Mouse (Mus musculus) activated CD4-positive, CD25-positive, alpha-beta regulatory T cell, adult 4 months (primary cell): ENCODE results near the gene Isy1. TPM values are rescaled to one million over a fixed set of nuclear protein-coding genes. Genes with fewer than 3 reads are reported as not detected.

Experiments
- ATAC-seq: one replicate; pipeline ENCODE4 v1.8.0; 2017
- polyA plus RNA-seq, 2 experiments: library from polyadenylated mRNA; unstranded; fragments of 100-300 nt; shearing (Covaris generic); gene quantifications; one replicate each; pipeline ENCODE4 v1.2.1; 2017

Gene Isy1
- polyA plus RNA-seq, 2 experiments from 2014 or later = 82.2 to 102 TPM

- no peak for ATAC-seq
Observed at GRCm38 (mm10) chr6:87849780-87850154, 11.2 kb upstream of the Isy1 start.

GRCm38 (mm10) chr6:87846813-87847212 lies 8.2 kb upstream of the Isy1 start:
- no peak for ATAC-seq

GRCm38 (mm10) chr6:87845031-87845695 lies 6.6 kb upstream of the Isy1 start:
- ATAC-seq = no peak

- no peak for ATAC-seq
Observed at GRCm38 (mm10) chr6:87842254-87842653, 3.7 kb upstream of the Isy1 start.

DNA sequence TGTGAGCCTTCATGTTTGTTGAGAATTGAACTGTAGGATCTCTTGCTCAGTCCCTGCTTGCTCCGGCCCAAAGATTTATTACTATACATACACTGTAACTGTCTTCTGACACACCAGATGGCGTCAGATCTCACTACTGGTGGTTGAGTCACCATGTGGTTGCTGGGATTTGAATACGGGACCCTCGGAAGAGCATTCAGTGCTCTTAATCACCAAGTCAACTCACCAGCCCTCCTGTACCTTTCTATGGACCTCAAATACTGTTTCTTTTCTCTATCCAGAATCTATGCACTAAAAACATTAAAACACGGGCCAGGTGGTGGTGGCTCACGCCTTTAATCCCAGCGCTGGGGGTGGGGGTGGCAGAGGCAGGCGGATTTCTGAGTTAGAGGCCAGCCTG lies 3.0 kb upstream of the Isy1 start:
- no peak for ATAC-seq

- ATAC-seq = no peak
Observed at GRCm38 (mm10) chr6:87839797-87840341, 1.3 kb upstream of the Isy1 start.

- no peak for ATAC-seq
Observed at GRCm38 (mm10) chr6:87835695-87836094, 2.9 kb downstream of the Isy1 start, which contains the start of gene Gm45140. Gene Gm45140, minus strand, starts transcription at chr6:87835795.

GRCm38 (mm10) chr6:87820366-87820765 lies 18.2 kb downstream of the Isy1 start:
- ATAC-seq = no peak

DNA sequence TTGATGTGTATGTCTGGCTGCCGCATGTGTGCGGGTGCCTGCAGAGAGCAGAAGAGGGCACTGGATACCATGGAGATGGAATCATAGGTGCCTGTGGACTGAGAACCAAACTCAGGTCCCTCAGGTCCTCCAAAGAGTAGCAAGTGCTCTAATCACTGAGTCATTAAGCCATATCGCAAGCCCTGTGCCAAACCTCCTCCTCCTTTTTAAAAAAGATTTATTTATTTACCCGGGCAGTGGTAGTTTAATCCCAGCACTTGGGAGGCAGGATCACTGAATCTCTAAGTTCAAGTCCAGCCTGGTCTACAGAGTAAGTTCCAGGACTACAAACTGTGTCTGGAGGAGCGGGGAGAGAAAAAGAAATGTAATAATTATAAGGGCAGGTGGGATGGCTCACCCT lies 24.1 kb downstream of the Isy1 start:
- ATAC-seq = no peak

GRCm38 (mm10) chr6:87812656-87813055 lies 25.9 kb downstream of the Isy1 start:
- no peak for ATAC-seq

DNA sequence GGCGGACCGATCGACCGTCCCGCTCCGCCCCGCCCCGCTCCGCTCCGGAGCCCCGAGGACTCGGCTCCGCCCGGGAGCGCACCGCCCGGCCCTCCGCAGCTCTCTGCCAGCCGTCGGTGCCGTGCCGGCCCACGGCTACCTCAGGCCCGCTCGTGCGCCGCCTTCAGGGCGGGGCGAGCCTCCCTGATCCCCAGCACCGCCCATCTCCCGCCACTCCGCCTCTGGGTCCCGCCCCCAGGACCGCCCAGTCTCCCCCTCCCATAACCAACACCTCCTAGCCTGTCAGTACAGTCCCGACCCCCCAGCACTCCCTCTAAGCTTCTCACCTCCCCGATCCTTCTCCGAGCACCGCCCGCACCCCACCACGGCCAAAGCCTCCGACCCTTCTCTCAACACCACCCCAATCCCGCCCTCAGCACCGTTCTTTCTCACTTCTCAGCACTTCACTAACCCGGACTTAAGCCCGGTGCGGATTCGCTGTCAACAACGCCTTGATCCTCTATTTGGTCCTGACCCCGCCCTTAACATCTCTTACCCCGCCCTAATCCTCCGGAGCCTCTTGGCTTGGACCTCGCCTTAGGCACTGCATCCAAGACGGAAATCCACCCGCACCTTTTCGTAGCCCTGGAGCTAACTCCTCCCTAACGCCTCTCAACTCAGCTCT lies 26.8 kb downstream of the Isy1 start, which contains the start of gene Rab43:
Rab43 (minus strand) TSS at position 490 of the 664 bp plus-strand sequence.
- ATAC-seq = peak; percentile 70

- ATAC-seq = peak; percentile 68
Observed at GRCm38 (mm10) chr6:87810713-87811669, 27.6 kb downstream of the Isy1 start.

GRCm38 (mm10) chr6:87810311-87810710 lies 28.3 kb downstream of the Isy1 start:
- ATAC-seq = no peak

DNA sequence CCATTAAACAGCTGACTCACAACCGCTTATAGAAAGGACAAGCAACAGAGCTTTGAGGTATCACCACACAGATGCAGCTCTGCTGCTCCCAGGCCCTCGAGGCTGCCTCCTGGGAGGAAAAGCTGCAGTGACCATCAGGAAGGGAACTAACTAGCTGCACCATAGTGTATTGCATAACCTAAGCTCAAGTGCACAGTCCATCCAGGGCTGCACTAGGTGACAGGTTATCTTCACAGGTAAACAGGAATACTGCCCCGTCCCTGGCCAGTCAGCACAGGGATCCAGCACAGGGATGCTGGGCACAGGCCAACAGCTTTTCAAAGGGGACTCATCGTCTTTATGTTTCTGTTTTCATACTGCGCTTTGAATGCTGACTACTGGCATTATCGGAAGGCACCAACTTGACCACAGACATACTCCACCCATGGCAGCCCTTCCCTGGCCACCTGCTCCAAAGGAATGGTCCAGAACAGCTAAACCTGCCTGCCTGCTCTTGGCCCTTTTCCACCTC lies 28.9 kb downstream of the Isy1 start:
- ATAC-seq = no peak

DNA sequence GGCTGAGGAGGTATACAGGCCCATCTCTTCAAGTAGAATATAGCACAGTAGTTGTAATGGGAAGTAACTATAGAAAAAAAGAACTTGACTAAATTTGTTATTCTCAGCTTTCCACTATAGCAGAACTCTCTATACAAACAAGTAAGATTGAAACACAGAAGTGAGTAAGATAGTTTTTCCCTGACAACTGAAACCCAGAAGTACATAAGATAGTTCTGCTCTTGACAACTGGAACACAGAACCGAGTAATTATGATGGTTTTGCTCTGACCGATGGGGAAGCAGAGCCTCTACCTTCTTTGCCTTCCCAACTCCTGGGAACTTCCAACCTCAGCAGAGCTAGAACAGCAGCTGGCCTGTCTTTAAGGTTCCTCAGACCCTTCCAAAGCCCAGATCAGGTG lies 29.5 kb downstream of the Isy1 start:
- ATAC-seq = no peak

- no peak for ATAC-seq
Observed at GRCm38 (mm10) chr6:87808521-87808920, 30.1 kb downstream of the Isy1 start.

DNA sequence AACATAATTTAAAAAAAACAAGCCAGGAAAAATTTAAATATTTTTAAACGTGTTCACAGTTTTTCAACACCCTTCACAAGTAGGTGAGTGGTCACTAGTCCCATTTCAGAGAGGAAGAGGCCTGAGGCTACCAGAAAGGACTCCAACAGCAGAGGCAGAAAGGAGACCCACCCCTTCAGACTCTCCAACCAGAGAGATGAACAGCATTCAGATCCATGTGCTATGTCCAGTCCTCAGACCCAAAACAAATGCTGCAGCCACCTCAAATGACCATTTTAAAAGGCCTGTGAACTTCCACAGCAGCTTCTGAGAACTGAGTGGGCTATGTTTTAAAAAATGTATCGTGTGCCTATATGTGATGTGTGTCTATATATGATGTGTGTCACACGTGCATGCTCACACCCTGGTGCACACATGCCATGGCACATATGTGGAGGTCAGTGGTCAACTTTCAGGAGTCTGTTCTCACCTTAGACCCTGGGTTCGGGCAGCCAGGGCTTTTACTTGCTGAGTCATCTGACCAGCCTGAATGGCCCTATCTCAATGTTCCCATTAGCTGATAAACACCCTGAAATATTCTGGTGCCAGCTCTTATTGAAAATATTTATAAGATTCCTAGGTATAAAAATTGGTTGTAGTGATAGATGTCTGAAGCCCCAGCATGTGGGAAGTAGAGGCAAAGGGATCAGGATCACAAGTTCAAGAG lies 30.7 kb downstream of the Isy1 start:
- no peak for ATAC-seq

DNA sequence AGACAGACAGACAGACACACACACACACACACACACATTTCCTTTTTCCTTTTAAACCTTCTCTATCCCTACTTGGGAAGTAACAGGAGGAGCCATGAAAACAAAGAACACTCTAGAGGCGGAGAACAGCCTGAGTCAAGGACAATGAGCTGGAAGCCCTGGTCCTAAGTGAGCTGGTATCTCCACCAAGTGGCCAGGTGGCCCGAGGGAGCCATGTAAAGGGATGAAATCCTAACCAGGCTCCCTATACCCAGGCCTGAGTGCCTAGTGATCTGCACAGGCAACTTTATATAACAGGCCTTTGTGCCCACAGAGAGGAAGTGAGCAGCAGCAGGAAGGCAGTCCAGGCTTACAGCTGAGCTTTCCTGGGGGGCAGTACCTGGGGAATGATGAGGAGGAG lies 31.7 kb downstream of the Isy1 start:
- no peak for ATAC-seq

- ATAC-seq = no peak
Observed at GRCm38 (mm10) chr6:87806028-87806427, 32.6 kb downstream of the Isy1 start.

- no peak for ATAC-seq
Observed at GRCm38 (mm10) chr6:87805448-87805847, 33.1 kb downstream of the Isy1 start.

GRCm38 (mm10) chr6:87804886-87805285 lies 33.7 kb downstream of the Isy1 start:
- ATAC-seq = no peak

DNA sequence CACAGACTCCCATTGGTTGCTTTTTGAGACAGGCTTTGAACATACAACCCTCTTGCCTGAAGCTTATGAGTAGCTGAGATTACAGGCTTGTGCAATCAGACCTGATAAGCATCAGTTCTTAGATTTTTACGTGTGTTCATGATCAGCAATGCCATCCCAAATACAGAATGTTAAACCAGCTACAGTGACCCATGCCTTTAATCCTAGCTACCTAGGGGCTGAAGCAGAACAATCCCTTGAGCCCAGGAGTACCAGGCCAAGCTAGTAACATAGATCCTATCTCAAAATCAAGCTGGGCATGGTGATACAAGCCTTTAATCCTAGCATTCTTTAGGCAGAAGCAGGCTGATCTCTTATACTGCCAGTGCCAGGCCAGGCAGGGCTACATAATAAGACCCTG lies 34.6 kb downstream of the Isy1 start:
- no peak for ATAC-seq
